Mouse (Mus musculus) adrenal gland (tissue): ENCODE measurements around the gene Slc10a1.

Experiments
- intact Hi-C: fragments of 180-260 bp; cut with DNase I; formaldehyde crosslinking; loops from one replicate; pipeline ENCODE4 v1.15.1; 2025

The Slc10a1 gene

DNA sequence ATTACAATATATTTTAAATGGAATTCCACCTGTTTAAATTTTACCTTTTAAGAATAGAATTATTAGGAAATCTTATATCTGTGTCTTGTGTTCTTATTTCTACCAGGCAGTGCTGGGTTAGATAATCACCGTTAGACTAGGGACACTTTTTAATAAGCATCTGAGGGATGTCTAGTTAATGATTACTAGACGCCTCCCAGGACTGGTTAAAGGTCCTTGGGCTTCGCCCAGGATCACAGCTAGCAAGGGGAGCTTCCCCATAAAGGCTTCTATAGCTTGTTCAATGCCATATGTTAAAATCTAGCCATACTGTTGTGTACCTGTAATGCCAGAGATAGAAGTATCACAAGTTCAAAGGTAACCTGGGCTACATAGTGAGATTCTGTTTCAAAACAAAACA is 39.6 kb downstream of the Slc10a1 start:
- intact Hi-C loops: no loop called here

DNA sequence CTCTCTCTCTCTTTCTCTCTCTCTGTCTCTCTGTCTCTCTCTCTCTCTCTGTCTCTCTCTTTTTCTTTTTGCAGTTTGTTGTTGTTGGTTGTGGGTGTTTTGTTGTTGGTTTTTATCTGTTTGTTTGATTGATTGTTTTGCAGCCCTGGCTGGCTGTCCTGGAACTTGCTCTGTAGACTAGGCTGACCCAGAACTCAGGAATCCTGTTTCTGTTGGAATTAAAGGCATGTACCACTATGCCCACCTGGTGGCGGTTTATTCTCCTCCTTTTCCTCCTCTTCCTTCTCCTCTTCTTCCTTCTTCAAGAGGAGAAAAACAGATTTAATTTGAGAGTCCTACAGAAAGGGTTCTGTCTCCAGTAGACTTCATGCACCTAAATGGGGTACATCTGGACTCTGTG is 41.0 kb downstream of the Slc10a1 start:
- intact Hi-C loops: no loop called here

DNA sequence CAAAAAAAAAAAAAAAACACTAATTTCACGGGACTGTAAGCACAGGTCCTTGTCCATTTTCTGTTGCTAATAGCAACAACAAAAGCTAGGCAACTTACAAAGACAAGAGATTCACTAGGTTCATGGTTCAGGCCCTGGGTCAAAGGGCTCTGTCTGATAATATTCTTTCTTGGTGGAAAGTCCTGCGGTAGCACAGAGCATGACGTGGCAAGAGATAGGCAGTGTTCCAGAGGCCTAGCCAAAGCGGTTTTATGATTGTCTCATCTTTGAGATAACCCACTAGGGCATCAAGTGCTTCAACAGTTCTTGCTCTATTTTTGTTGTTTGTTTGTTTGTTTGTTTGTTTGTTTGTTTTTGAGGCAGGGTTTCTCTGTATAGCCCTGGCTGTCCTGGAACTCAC is 42.0 kb downstream of the Slc10a1 start:
- intact Hi-C loops: no loop called here

DNA sequence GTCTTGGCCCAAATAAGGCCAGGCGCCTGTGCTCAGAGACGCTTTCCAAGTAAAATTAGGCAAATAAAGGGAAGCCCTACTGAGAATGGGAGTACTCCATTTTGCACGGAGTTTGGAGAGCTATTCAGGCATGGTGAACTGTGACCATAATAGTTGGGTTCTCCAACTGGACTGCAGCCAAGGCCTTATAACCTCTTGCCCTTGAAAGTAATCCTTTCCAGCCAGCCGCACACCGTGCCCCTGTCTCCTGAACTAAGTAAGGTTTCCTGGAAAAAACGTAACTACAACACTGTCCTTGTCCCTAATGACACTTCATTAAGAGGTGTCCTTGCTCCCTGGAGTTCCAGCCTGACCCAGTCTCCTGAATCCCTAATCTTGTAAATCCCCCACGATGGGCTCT is 42.6 kb downstream of the Slc10a1 start:
- intact Hi-C loops: no loop called here

DNA sequence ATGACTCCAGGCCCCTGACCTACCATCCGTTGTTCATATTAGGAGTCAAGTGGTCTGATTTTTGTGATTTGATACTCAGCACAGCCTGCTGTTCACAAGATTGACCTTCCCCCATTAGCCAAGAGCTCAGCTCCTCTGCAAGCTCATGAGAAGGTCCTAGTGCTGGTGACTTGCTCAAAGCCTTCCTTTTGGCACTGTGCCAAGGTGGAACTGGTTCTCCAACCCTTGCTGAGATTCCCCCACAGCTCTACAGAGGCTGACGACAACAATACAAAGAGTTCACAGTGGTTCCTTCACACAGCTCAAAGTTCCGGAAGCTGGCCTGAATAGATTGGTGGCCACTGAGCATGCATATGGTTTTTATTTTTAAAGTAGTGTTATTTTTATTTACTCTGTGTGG is 44.3 kb downstream of the Slc10a1 start:
- intact Hi-C loops: no loop called here

DNA sequence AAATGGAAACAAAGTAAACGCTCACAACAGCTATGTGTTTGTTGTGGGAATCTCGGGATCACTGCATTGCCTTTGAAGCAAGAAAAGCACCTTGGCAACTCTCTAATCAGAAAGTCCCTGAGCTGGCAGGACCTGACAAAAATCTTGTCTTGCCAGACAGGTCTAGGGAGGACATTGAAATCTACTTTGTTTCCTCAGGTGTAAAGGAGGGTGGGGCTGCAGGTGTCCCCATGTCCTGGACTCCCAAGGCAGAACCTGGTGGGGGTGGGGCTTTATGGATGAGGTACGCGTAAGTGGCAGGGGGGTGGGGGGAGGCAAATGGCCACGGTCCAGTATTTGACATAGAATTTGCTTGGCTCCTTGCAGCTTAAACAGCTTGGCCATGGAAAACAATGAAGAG is 44.9 kb downstream of the Slc10a1 start:
- intact Hi-C loops: no loop called here

DNA sequence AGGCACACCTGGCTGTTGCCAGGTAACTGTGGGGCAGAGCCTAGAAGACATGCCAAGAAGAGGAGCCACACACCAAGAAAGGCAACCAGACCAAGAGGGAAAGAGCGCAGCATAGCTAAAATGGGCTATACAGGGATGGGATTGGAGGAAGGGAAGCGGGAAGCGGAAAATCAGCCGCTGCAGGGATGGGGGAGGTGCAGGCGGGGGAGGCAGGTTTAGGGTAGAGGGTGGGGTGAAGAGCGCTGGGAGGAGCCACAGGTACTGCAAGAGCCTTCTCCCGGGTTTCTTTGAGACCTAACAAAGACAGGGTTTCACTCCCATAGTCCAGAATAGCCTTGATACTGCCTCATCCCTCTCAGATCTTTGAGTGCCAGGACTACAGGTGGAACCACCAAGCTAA is 45.6 kb downstream of the Slc10a1 start:
- intact Hi-C loops: no loop called here

DNA sequence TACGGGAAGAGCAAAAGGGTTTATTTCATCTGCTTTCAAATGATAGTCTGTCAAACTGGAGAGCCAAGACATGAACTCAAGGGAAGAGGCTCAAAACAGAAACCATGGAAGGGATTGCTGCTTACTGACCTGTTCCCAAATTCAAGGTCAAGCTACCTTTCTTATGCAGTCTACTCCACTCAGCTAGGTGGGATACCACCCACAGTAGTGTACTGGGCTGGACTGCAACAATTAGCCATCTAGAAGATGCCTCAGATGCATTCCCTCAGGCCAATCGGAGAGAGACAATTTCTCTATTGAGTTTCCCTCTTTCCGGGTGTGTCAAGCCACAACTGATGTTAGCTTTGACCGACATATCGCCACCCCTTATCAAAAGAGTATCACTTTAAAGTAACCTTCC is 47.2 kb downstream of the Slc10a1 start:
- intact Hi-C loops: no loop called here

DNA sequence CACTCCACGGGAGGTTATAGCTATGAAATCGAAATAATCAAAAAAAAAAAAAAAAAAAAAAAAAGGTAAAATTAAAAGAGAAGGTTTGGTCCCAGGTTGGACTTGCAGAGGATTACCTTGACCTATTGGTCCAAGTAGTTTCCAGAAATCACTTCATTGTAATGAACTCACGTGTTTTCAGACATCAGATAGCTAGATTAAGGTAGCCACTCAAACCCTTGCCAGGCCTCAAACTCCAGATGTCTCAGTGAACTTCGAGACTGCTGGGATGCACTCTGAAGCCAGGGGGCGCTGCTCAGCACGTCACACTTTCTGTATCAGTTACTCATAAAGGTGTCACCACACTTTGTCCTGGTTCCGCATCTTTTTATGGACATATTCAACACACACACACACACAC is 50.7 kb downstream of the Slc10a1 start:
- intact Hi-C loops: no loop called here

DNA sequence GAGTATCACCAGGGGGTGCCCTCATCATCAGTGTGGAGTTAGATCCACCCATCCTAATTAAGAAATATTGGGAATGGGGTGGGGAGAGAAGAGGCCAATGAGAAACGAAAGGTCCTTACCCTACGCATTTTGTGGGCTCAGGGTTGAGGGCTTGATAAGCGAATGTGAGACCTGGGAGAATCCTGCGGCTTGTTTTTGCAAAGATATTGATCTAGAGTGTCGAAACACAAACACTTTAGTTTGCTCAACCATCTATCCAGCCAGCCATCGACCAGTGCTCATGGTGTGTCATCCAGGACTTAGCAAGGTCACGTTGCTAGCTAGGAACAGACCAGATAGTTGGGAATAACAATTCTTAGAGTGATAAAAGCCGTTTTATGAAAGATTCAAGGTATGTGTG is 58.9 kb downstream of the Slc10a1 start:
- intact Hi-C loops: no loop called here
